Mouse (Mus musculus) thymus, adult 2 months (tissue): ENCODE measurements around the gene Ftcd. TPM values are rescaled to one million over a fixed set of nuclear protein-coding genes. Genes with fewer than 3 reads are reported as not detected.
A peak's percentile ranks its signal among the peaks of the same experiment; 100 is the strongest.

Experiments
- DNase-seq: peaks from one replicate; pipeline ENCODE4 v3.0.0; 2021
- H3K27ac ChIP-seq: fragments of 200-500 bp; 2 replicates; pipeline ENCODE4 v1.5.1; 2012; ENCODE audit warnings: low read length, control low read depth; ENCODE audit not compliant: control insufficient read depth, insufficient read depth
- H3K27me3 ChIP-seq: fragments of 200-500 bp; 2 replicates; pipeline ENCODE4 v1.6.1; 2012; ENCODE audit warnings: mild to moderate bottlenecking, low read length, moderate library complexity, mixed read lengths; ENCODE audit not compliant: control insufficient read depth, insufficient read depth
- H3K36me3 ChIP-seq: fragments of 200-500 bp; 2 replicates; pipeline ENCODE4 v1.6.1; 2012; ENCODE audit warnings: mild to moderate bottlenecking, low read length, moderate library complexity; ENCODE audit not compliant: control insufficient read depth, insufficient read depth
- H3K4me1 ChIP-seq: fragments of 200-500 bp; replicated peaks from 2 replicates; pipeline ENCODE4 v1.6.1; 2012; ENCODE audit warnings: low read length; ENCODE audit not compliant: control insufficient read depth, insufficient read depth
- H3K4me3 ChIP-seq: fragments of 200-500 bp; 2 replicates; pipeline ENCODE4 v1.5.1; 2012; ENCODE audit warnings: mild to moderate bottlenecking, low read length, control low read depth, moderate library complexity; ENCODE audit not compliant: control insufficient read depth, insufficient read depth
- CTCF ChIP-seq: fragments of 200-500 bp; IDR thresholded peaks from 2 replicates; pipeline ENCODE4 v1.5.1; 2012; ENCODE audit warnings: mild to moderate bottlenecking, control low read depth, low read length, moderate library complexity, borderline replicate concordance; ENCODE audit not compliant: control insufficient read depth, poor library complexity, insufficient read depth; ENCODE audit errors: extremely low read depth
- POLR2A ChIP-seq: fragments of 200-500 bp; IDR thresholded peaks from 2 replicates; pipeline ENCODE4 v1.6.1; 2012; ENCODE audit warnings: mild to moderate bottlenecking, low read length, control low read depth, moderate library complexity; ENCODE audit not compliant: control insufficient read depth, poor library complexity, insufficient read depth; ENCODE audit errors: extremely low read depth
- WGBS: fragments of 180-500 bp; shearing (Covaris S2); methylation state at CpG from one replicate; pipeline ENCODE4 v1.1.7; 2018; 5-methylcytosine and 5-hydroxymethylcytosine counted together
- polyA plus RNA-seq: library from polyadenylated mRNA; depleted of rRNA; stranded (reverse); fragments of >200 nt; gene quantifications from 2 replicates; pipeline ENCODE4 v1.2.3, GENCODE M21; 2012

The Ftcd gene
- polyA plus RNA-seq, 1 experiment, result 0.03 TPM

DNA sequence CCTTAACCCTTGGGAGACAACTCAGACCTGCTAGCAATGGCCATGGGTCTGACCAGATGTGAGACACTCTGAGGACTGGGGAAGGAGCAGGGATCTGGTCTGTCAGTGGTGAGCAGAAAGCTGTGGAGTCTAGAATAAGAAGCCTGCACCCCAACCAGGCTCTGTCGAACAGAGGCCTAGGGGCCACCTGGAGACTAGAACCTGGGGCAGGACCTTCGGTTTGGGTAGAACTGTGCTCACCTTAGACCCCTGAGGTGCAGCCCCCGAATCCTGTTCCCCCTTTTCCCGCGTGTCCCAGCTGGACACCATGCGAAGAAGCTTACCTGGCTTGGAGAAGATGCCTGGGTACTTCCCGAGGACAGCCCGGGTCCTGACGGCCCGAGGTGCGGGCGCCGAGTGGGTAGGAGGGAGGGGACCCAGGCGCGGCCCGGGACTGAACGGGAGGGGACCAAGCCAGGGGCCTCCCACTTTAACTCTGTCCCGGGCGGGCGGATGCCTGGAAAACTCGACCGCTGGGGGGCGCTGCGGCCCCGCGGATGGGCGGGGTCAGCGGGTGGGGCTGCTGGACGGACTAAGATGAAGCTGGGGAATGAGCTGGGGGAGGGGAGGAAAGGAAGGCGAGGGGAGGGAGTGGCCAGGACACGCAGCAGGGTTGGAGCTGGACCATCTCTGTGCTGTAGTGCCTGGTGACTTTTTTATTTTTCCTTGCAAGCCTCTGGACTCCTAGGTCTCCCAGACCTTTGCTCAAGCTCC, 47.7 kb downstream of the Ftcd start, which contains the start of gene Col6a2:
Col6a2 (minus strand) TSS at position 703 of the 753 bp plus-strand sequence.
- peak; percentile 59 for DNase-seq
- H3K4me1 ChIP-seq, result peaks cover 8% of the 10 kb centered on the region
- H3K4me3 ChIP-seq, result no peak within 1 kb of the TSS
- WGBS, result 12% methylated on average over 30 of the region's 31 CpGs
- no peaks in the 10 kb centered on the region for H3K27me3 ChIP-seq
- no peak for TF ChIP-seq CTCF
- TF ChIP-seq POLR2A, result no peak
- no peaks in the 10 kb centered on the region for H3K36me3 ChIP-seq
- no peak within 1 kb of the TSS; the same call in 1 of the 2 replicates for H3K27ac ChIP-seq

DNA sequence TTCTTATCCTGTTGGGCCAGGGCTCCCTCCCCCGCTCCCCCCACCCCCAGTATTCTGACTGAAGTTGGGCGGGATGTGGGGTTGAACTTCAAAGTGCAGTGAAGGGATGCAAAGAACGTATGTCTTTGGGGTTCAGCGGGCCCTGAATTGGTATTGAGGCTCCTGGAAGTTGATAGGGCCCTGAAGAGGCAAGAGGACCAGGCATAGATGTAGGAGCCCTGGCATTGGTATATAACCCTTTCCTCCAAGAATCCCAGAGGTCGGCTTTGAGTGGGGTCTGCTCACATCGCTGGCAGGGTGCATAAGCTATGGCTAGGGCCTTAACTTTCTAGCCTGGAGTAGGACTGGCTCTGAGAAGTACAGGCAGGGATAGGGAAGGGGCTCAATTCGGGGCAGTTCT, 48.3 kb downstream of the Ftcd start:
- WGBS, result 33% methylated on average over 7 of the region's 7 CpGs
- no peak for DNase-seq
- Histone ChIP-seq H3K36me3 (no peaks in the 10 kb centered on the region), H3K4me3 (no peak overlapping the region), H3K27me3 (no peaks in the 10 kb centered on the region), H3K4me1 (peaks cover 8% of the 10 kb centered on the region), H3K27ac (no peak overlapping the region; the same call in 1 of the 2 replicates)
- TF ChIP-seq POLR2A (no peak), CTCF (no peak)

DNA sequence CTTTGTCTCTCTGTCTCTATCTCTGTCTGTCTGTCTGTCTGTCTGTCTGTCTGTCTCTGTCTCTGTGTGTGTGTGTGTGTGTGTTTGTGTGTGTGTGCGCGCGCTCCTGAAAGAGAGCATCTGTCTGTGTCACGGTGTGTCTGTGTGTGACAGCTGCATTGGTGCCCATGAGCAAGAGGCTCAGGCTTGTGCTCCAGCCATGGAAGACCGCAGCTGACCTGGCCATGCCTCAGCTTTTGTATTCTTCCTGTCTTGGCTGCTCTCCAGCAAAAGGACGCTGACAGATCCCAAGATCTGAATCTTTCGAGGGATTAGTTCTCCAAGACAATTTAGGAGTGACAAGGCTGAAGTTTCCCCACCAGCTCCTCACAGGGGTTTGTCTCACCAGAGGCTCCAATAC, 49.5 kb downstream of the Ftcd start:
- DNase-seq, result no peak
- no peak overlapping the region for H3K27ac ChIP-seq
- 86% methylated on average over 7 of the region's 7 CpGs for WGBS
- H3K27me3 ChIP-seq, result no peaks in the 10 kb centered on the region
- no peak for TF ChIP-seq CTCF
- no peak for TF ChIP-seq POLR2A
- peaks cover 8% of the 10 kb centered on the region for H3K4me1 ChIP-seq
- no peak overlapping the region for H3K4me3 ChIP-seq
- no peaks in the 10 kb centered on the region for H3K36me3 ChIP-seq

DNA sequence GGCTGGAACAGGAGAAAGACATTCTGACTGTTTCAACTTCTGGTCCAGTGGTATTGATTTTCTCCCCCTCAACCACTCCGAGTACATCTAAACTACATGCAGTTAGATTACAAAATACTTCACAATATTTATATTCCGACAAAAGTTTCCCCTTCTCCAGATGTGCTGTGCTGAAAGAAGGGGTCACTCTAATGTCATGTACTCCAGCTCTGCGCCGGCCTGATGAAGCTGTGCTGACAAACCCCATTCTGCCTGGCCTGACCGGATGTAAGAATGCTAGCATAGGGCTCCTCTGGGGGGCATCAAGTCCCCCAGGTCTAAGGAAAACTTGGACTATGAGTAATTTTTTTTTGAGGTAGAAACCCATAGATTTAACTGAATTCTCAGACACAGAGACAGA, 52.3 kb downstream of the Ftcd start:
- Histone ChIP-seq H3K36me3 (no peaks in the 10 kb centered on the region), H3K4me3 (no peak overlapping the region), H3K4me1 (peaks cover 8% of the 10 kb centered on the region), H3K27me3 (no peaks in the 10 kb centered on the region), H3K27ac (no peak overlapping the region)
- 95% methylated on average over 5 of the region's 5 CpGs for WGBS
- no peak for DNase-seq
- no peak for TF ChIP-seq CTCF
- no peak for TF ChIP-seq POLR2A

DNA sequence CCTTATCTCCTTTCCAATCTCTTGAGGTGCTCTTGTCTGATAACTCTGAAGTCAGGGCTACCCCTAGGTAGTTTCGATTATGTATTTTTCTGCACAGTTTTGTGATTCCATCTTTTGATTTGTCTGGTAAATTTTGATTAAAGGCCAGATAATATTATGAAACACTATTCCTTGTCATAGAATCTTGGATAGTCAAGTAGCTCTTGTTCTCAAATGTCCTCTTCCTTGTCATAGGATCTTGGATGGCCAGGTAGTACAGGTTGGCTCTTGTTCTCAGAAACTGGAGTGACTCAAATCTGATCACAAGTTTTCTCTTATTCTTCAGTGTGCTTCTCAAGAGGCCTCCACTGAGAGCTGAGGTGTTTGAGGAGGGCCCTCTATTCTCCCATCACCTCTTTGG, 55.2 kb downstream of the Ftcd start:
- H3K4me1 ChIP-seq, result no peaks in the 10 kb centered on the region
- 48% methylated on average over 1 of the region's 1 CpGs for WGBS
- no peak for DNase-seq

DNA sequence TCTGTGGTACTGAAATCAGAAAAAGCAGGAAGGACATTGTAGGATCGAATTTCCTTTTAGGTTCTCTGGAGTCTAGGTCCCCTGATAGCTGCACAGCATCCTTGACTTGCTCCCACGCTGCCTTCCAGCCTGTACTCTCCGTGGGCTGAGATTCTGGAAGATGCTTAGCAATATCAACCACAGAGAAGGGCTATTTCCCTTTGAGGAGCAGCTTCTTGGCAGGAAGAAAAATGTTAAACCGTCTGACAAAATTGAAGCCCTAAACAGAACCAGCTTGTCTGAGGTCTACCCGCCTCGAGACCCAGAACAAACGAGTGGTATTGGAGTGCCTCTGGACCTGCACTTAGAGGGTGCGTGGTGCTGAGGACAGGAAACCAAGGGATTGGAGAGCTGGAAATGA, 57.2 kb downstream of the Ftcd start:
- no peak for DNase-seq
- WGBS, result 85% methylated on average over 8 of the region's 8 CpGs

More for the DNA sequence above, 55.2 kb downstream of the Ftcd start:
- no peak for TF ChIP-seq POLR2A
- no peak for TF ChIP-seq CTCF
- H3K36me3 ChIP-seq, result no peaks in the 10 kb centered on the region
- no peaks in the 10 kb centered on the region for H3K27me3 ChIP-seq
- H3K4me3 ChIP-seq, result no peak overlapping the region
- no peak overlapping the region for H3K27ac ChIP-seq

DNA sequence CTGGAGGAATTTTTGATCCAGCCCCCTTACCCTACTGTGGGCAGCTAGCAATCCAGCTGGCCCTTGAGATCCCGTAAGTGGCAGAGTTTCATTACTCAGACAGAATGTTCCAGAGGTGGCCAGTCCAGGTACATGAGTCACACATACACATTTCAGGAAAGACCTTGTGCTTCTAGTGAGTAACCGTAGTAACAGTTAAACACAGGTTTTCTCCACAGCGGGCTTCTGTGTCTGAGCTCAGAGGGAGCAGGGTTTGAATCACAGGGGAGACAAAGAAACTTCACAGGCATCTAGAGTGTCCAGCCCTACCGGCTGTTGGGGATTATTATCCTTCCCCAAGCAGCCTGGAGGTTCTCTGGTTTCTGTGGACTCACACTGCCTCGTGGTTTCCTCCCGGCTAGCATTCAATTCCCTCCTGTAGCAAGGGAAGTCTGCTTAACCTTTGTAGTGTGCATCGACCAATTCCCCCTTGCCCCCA, 58.7 kb downstream of the Ftcd start:
- no peak overlapping the region for H3K27ac ChIP-seq
- no peak overlapping the region for H3K4me3 ChIP-seq
- TF ChIP-seq CTCF, result no peak
- TF ChIP-seq POLR2A, result no peak
- H3K27me3 ChIP-seq, result no peaks in the 10 kb centered on the region
- no peaks in the 10 kb centered on the region for H3K36me3 ChIP-seq
- 48% methylated on average over 7 of the region's 7 CpGs for WGBS
- DNase-seq, result no peak
- H3K4me1 ChIP-seq, result no peaks in the 10 kb centered on the region

More for the DNA sequence above, 57.2 kb downstream of the Ftcd start:
- Histone ChIP-seq H3K4me3 (no peak overlapping the region), H3K4me1 (no peaks in the 10 kb centered on the region), H3K27ac (no peak overlapping the region), H3K27me3 (no peaks in the 10 kb centered on the region), H3K36me3 (no peaks in the 10 kb centered on the region)
- TF ChIP-seq CTCF (no peak), POLR2A (no peak)
